Mouse (Mus musculus): ENCODE measurements around the gene Rrp1. TPM values are rescaled to one million over a fixed set of nuclear protein-coding genes. Genes with fewer than 3 reads are reported as not detected.

The Rrp1 gene
- 145 and 146 TPM in 2 replicates for polyA plus RNA-seq (2015; fragmentation: Nextera tagmentation; extraction: Ambion mirVana)

GRCm38 (mm10) chr10:78412319-78413151, at the start of gene Rrp1:
Rrp1 (minus strand) TSS chr10:78413043.

GRCm38 (mm10) chr10:78425181-78426041, 12.6 kb upstream of the Rrp1 start, which contains the start of gene Cstb:
Cstb (plus strand) TSS chr10:78425669.

GRCm38 (mm10) chr10:78351887-78352665, 60.8 kb downstream of the Rrp1 start, which contains the start of gene Agpat3:
Agpat3 (minus strand) TSS chr10:78352489.

Other genes starting within 250 kb of the Rrp1 start
- 17.7 and 18.9 TPM in 2 replicates for gene D10Jhu81e, start 243.3 kb downstream of the Rrp1 start, polyA plus RNA-seq (2015; fragmentation: Nextera tagmentation; extraction: Ambion mirVana)
- 12.1 and 12.7 TPM in 2 replicates for gene Pwp2, start 227.9 kb downstream of the Rrp1 start, polyA plus RNA-seq (2015; fragmentation: Nextera tagmentation; extraction: Ambion mirVana)
- gene Trappc10, start 168.4 kb downstream of the Rrp1 start, polyA plus RNA-seq (2015; fragmentation: Nextera tagmentation; extraction: Ambion mirVana): 28.1 and 30.4 TPM in 2 replicates
- gene Agpat3, start 60.6 kb downstream of the Rrp1 start, polyA plus RNA-seq (2015; fragmentation: Nextera tagmentation; extraction: Ambion mirVana): 26.4 and 34.3 TPM in 2 replicates
- 121 and 142 TPM in 2 replicates for gene Cstb, start 12.6 kb upstream of the Rrp1 start, polyA plus RNA-seq (2015; fragmentation: Nextera tagmentation; extraction: Ambion mirVana)
- gene Pdxk, start 51.9 kb upstream of the Rrp1 start, polyA plus RNA-seq (2015; fragmentation: Nextera tagmentation; extraction: Ambion mirVana): 5.6 and 7.4 TPM in 2 replicates
- gene Olfr1358, start 104.4 kb upstream of the Rrp1 start, polyA plus RNA-seq (2015; fragmentation: Nextera tagmentation; extraction: Ambion mirVana): not detected in 2 replicates
- 27.4 and 32.7 TPM in 2 replicates for gene Ilvbl, start 161.3 kb upstream of the Rrp1 start, polyA plus RNA-seq (2015; fragmentation: Nextera tagmentation; extraction: Ambion mirVana)
- gene Syde1, start 178.9 kb upstream of the Rrp1 start, polyA plus RNA-seq (2015; fragmentation: Nextera tagmentation; extraction: Ambion mirVana): 4.2 and 5.5 TPM in 2 replicates
- gene Olfr1357, start 205.0 kb upstream of the Rrp1 start, polyA plus RNA-seq (2015; fragmentation: Nextera tagmentation; extraction: Ambion mirVana): not detected in 2 replicates

Data from spleen, postnatal 0 days (tissue).